Mouse (Mus musculus): ENCODE data around the gene Heca.

GRCm38 (mm10) chr10:17869822-17870662, 77.8 kb downstream of the Heca start:
- no peak for TF ChIP-seq NANOG (IDR thresholded peaks at IDR 0.05; ENCODE audit: borderline replicate concordance, low read length)
- peak; percentile 52 for TF ChIP-seq CTCF (conservative IDR thresholded peaks at IDR 0.05; ENCODE audit: low read length)

All from E14TG2a.4 (cell line).